Mouse (Mus musculus) liver, embryonic 16.5 days (tissue): ENCODE results near the gene Det1. TPM values are rescaled to one million over a fixed set of nuclear protein-coding genes. Genes with fewer than 3 reads are reported as not detected.
A peak's percentile ranks its signal among the peaks of the same experiment; 100 is the strongest.

Source experiments
- ATAC-seq: fragments of 200-750 bp; cut with Nextera tagmentation; 2 replicates; pipeline ENCODE4 v1.8.0; 2017; ENCODE audit warnings: low read depth, mild to moderate bottlenecking, moderate number of reproducible peaks, moderate library complexity
- H3K27ac ChIP-seq: fragments of 300-500 bp; sonication (generic); 2 replicates; pipeline ENCODE4 v1.5.1; 2014; ENCODE audit warnings: mild to moderate bottlenecking, low read length
- H3K27me3 ChIP-seq: fragments of 300-500 bp; sonication (generic); 2 replicates; pipeline ENCODE4 v1.6.1; 2014; ENCODE audit warnings: low read depth, low read length, mixed read lengths; ENCODE audit not compliant: control insufficient read depth, insufficient read depth
- H3K36me3 ChIP-seq: fragments of 300-500 bp; sonication (generic); 2 replicates; pipeline ENCODE4 v1.6.1; 2014; ENCODE audit warnings: mild to moderate bottlenecking; ENCODE audit not compliant: control insufficient read depth, insufficient read depth
- H3K4me1 ChIP-seq: fragments of 300-500 bp; sonication (generic); 2 replicates; pipeline ENCODE4 v1.6.1; 2014; ENCODE audit warnings: low read depth, low read length, mixed read lengths; ENCODE audit not compliant: control insufficient read depth
- H3K4me2 ChIP-seq: fragments of 300-500 bp; sonication (generic); 2 replicates; pipeline ENCODE4 v1.6.1; 2014; ENCODE audit warnings: low read depth, low read length, mixed read lengths
- H3K4me3 ChIP-seq: fragments of 300-500 bp; sonication (generic); 2 replicates; pipeline ENCODE4 v1.5.1; 2014; ENCODE audit warnings: low read depth, mild to moderate bottlenecking, low read length
- H3K9ac ChIP-seq: fragments of 300-500 bp; sonication (generic); 2 replicates; pipeline ENCODE4 v1.6.1; 2014; ENCODE audit warnings: low read depth, low read length
- H3K9me3 ChIP-seq: fragments of 300-500 bp; sonication (generic); replicated peaks from 2 replicates; pipeline ENCODE4 v1.6.1; 2016; ENCODE audit warnings: low read length; ENCODE audit not compliant: control insufficient read depth
- WGBS: fragments of 180-500 bp; shearing (Covaris S2); extraction: QIAGEN DNeasy Blood & Tissue Kit; methylation state at CpG from one replicate; pipeline ENCODE4 v1.1.7; 2014; ENCODE audit not compliant: insufficient replicate concordance; 5-methylcytosine and 5-hydroxymethylcytosine counted together
- polyA plus RNA-seq: library from polyadenylated mRNA; unstranded; fragments of >200 nt; fragmentation: Nextera tagmentation; extraction: Ambion mirVana; gene quantifications from 2 replicates; pipeline ENCODE4 v1.2.1, GENCODE M21; 2015

Det1 gene
- polyA plus RNA-seq = 5.8 and 6.6 TPM in 2 replicates

DNA sequence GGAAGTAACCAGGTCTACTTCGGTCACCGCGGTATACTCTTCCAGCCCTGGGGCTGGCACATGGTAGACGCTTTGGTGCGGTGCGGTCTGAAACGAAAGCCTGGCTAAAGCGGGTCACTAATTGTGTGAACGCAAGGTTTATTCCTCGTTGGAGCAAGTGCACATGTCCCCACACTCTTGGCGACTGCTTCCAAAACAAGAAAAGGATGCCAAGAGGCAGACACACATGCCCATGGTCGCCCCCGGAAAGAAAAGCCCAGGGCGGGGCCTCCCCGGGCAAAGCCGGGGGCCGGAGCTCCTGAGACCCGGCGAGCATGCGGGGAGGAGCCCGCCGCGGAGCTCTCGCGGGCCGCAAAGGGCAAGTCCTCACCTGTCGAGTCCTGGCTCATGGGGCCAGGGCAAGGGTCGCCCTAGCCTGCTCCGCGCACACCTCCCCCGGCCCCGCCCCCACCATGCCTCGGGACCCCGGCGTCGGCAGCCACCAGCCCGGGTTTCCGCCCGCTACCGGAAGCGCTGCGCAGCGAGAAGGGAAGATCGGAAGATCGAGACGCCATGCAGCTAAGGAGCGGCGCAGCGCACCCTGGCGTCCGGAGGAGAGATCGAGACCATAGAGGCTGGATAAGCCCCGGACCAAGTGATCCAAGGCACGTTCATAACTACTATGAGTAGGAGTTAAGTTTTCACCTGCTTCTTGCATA is at the start of gene Det1:
Gene Det1, minus strand, starts transcription at position 527 of the 698 bp plus-strand sequence.
- Histone ChIP-seq H3K36me3 (peaks cover 12% of the 10 kb centered on the region), H3K27ac (peak within 1 kb of the TSS; percentile 70), H3K4me2 (peak within 1 kb of the TSS; percentile 82), H3K4me1 (peaks cover 8% of the 10 kb centered on the region), H3K27me3 (no peaks in the 10 kb centered on the region), H3K9me3 (no peaks in the 10 kb centered on the region), H3K9ac (peak within 1 kb of the TSS; percentile 89), H3K4me3 (peak within 1 kb of the TSS; percentile 84)
- WGBS = under 1% methylated on average over 54 of the region's 54 CpGs
- ATAC-seq = peak; percentile 88

DNA sequence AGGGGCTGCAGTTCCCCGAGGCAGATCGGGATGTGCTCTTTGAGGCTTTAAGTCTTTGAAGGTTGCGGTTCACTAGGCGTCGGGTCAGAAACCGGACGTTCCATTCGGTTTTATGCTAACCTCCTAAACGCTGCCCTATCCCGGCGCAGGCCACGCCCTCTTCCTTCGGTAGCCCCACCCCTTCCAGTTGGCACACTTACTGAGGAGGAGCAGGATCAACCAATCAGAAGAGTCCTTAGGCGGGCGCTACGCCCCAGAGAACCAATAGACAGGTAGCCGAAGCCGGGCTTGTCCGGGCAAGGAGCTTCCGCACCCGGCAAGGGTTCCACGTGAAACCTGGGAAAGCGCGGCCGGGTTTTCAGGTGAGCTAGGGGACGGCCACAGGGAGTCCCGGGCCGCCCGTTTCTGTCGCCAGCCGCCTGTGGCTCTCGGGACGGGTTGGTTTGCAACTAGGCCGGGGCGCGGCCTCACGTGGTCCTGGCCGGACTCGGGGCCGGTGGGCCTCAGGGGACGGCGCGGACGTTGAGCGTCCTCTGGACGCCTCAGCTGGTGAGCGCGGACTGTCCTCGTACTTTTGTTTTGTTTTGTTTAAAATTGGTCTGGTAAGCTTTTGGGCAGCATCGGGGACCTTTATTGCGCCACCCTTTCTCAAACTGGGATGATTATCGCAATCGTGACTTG is 48.7 kb upstream of the Det1 start, which contains the start of gene Aen:
Gene Aen, plus strand, starts transcription at position 202 of the 681 bp plus-strand sequence.
- H3K27me3 ChIP-seq = no peaks in the 10 kb centered on the region
- peak within 1 kb of the TSS; percentile 73 for H3K9ac ChIP-seq
- H3K4me2 ChIP-seq = peak within 1 kb of the TSS; percentile 95
- no peaks in the 10 kb centered on the region for H3K36me3 ChIP-seq
- H3K4me3 ChIP-seq = peak within 1 kb of the TSS; percentile 82
- no peaks in the 10 kb centered on the region for H3K9me3 ChIP-seq
- ATAC-seq = peak; percentile 99
- H3K27ac ChIP-seq = no peak within 1 kb of the TSS
- peaks cover 27% of the 10 kb centered on the region for H3K4me1 ChIP-seq
- 2% methylated on average over 53 of the region's 53 CpGs for WGBS

DNA sequence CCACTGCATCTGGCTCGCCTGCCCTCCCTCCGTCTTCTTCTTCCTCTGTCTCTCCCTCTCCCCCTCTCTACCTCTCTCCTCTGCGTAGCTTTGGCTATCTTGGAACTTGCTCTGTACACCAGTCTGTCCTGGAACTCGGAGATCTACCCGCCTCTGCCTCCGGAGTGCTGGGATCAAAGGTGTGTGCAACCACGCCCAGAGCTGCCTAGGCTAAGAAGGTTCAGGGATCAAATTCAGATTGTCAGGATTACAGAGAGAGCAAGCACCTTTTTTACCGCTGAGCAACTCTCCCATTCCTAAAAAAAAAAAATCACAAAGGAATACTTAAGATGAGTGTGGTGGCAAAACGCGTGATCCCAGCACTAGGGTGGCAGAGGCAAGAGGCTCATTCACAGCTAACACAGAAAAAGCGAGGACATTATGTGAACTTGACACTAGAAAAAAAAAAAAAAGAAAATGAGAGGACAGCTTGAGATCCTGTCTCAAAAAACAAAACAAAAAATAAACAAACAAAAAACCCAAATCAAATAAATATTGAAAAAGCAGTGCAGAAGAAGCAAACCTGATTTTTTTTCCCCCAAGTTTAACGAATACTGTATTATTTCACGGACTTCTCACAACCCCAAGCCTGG is 48.1 kb upstream of the Det1 start:
- Histone ChIP-seq H3K27me3 (peaks cover 1% of the 10 kb centered on the region), H3K27ac (no peak overlapping the region), H3K9me3 (no peaks in the 10 kb centered on the region), H3K4me3 (peak overlapping the region; percentile 82), H3K36me3 (no peaks in the 10 kb centered on the region), H3K9ac (peak overlapping the region; percentile 55), H3K4me1 (peaks cover 27% of the 10 kb centered on the region), H3K4me2 (peak overlapping the region; percentile 95)
- WGBS = 21% methylated on average over 13 of the region's 13 CpGs
- no peak for ATAC-seq

DNA sequence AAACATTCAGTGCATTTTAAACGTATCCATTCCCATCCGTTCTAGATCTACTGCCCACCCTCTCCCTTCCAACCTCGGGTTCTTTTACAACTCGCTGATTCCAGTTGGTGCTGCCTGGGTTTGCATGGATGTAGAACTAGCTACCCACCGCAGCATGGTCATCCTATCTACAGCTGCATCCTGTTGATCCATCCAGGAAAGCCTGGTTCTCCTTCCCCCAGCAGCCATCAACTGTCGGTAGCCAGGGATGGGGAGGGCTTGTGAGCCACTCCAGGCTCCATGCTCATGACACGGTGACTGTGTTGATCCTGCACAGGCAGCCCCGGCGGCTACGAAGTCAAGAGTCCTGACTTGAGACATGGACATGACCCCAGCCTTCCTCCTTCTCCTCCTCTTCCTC is 46.9 kb upstream of the Det1 start:
- H3K4me2 ChIP-seq = no peak overlapping the region
- H3K36me3 ChIP-seq = no peaks in the 10 kb centered on the region
- peaks cover 27% of the 10 kb centered on the region for H3K4me1 ChIP-seq
- peaks cover 4% of the 10 kb centered on the region for H3K27me3 ChIP-seq
- no peaks in the 10 kb centered on the region for H3K9me3 ChIP-seq
- no peak overlapping the region for H3K9ac ChIP-seq
- H3K4me3 ChIP-seq = no peak overlapping the region
- 73% methylated on average over 10 of the region's 10 CpGs for WGBS
- ATAC-seq = no peak
- no peak overlapping the region for H3K27ac ChIP-seq

DNA sequence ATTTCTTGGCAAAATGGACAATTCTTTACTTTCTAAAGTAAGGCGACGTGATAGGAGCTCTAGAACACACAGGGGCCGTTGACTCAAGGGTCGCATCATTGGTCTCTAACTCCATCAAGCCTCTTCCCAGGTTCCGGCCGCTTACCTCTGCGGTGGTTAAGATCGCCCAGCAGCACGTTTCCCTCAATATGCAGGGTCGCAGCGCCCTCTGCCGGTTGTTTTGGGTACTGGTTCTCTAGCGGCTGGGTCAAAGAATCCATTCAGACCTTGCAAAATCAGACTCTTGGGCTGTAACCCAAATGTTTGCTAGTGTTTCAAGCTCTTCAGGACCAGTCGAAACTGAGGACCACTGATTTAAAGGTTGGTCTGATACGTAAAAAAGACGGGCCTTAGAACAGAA is 43.6 kb upstream of the Det1 start:
- H3K9me3 ChIP-seq = no peaks in the 10 kb centered on the region
- peaks cover 16% of the 10 kb centered on the region for H3K27me3 ChIP-seq
- H3K27ac ChIP-seq = no peak overlapping the region
- no peak overlapping the region for H3K4me3 ChIP-seq
- 0 out of 2 replicates have a peak, but pooled peaks have one; percentile 1 for ATAC-seq
- no peak overlapping the region for H3K4me2 ChIP-seq
- peaks cover 5% of the 10 kb centered on the region for H3K4me1 ChIP-seq
- H3K9ac ChIP-seq = no peak overlapping the region
- 2% methylated on average over 16 of the region's 16 CpGs for WGBS
- no peaks in the 10 kb centered on the region for H3K36me3 ChIP-seq

DNA sequence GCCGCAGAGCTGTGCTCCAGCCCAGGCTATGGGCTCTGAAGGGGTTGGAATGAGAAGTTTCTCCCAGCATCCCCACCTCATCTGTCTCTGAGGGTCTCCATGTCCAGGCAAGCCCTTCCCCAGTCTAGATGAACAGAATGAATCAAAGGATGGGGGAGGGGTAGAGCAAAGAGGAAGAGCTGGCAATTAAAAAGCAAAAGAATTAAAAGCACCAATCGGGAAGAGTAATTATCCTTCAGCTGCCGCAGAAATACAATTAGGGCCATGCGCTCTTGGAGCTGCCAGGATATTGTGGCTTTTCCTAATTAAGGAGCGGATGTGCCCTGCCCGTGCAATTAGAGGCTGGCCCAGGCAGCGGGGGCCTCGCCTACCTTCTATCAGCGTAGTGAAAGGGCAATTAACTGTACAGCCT is 40.4 kb upstream of the Det1 start:
- no peak overlapping the region for H3K4me2 ChIP-seq
- no peaks in the 10 kb centered on the region for H3K4me1 ChIP-seq
- no peaks in the 10 kb centered on the region for H3K36me3 ChIP-seq
- 61% methylated on average over 9 of the region's 9 CpGs for WGBS
- no peak for ATAC-seq
- H3K27me3 ChIP-seq = peaks cover 42% of the 10 kb centered on the region
- no peak overlapping the region for H3K9ac ChIP-seq
- no peaks in the 10 kb centered on the region for H3K9me3 ChIP-seq
- no peak overlapping the region for H3K4me3 ChIP-seq
- no peak overlapping the region for H3K27ac ChIP-seq

DNA sequence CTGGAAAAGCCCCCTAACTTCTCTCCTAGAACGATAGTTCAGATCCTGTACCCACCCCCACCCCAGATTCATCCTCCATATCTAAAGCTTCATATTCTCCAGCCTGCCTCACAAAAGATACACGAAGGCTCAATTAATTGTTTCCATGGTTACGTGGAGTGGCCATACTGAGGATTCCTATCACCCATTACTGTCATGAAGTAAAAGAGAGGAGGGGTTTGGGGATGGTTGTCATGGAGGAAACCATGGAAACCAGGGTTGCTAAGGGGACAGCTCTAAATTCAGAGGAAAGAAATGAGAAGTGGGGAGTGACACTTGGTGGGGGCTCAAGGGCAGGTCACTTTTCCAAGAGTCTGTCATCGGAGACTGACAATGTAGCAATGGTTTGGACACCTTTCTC is 39.4 kb upstream of the Det1 start:
- no peak for ATAC-seq
- Histone ChIP-seq H3K9me3 (no peaks in the 10 kb centered on the region), H3K9ac (no peak overlapping the region), H3K4me3 (no peak overlapping the region), H3K4me1 (no peaks in the 10 kb centered on the region), H3K27me3 (peaks cover 50% of the 10 kb centered on the region), H3K27ac (no peak overlapping the region), H3K36me3 (no peaks in the 10 kb centered on the region), H3K4me2 (no peak overlapping the region)
- WGBS = 59% methylated on average over 4 of the region's 4 CpGs

DNA sequence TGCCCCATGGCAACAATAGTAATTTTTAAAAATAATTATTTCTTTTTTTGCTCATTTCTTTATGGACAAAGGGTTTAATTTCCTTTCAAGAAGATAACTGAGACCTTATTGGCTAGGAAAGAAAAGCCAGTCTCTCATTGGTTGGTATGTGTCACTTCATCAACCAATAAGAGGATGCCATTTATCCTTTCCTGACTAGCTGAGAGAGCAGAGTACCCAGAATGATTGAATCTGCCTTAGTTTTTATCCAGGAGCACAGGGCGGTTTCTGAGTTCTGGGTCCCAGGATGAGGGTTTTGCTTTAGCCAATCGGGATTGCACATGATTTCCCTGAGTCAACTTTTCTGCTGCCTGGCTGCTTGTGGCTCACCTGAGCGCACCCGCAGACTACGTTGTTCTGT is 38.3 kb upstream of the Det1 start:
- WGBS = 72% methylated on average over 5 of the region's 5 CpGs
- H3K9ac ChIP-seq = no peak overlapping the region
- H3K4me2 ChIP-seq = no peak overlapping the region
- no peak for ATAC-seq
- H3K27ac ChIP-seq = no peak overlapping the region
- no peaks in the 10 kb centered on the region for H3K4me1 ChIP-seq
- no peak overlapping the region for H3K4me3 ChIP-seq
- peaks cover 59% of the 10 kb centered on the region for H3K27me3 ChIP-seq
- no peaks in the 10 kb centered on the region for H3K36me3 ChIP-seq
- H3K9me3 ChIP-seq = no peaks in the 10 kb centered on the region

DNA sequence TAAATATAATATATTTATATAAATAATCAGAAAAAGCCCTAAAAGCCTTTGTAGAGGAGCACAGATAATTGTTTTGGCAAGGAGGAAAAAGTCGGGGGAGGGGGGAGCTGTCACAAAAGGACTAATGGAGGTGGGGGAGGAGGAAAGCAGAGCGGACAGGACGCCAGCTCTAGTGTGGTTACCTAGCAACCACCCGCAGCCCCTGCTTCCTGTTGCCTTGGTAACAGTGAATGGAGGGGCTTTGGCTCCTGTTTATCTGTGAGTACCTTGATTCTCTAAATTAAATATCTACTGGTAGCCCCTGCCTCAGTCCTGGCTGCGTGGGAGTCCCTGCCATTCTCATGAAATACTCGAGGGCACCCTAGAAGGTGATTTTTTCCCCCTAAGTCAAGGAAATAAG is 37.1 kb upstream of the Det1 start:
- Histone ChIP-seq H3K4me1 (no peaks in the 10 kb centered on the region), H3K9ac (no peak overlapping the region), H3K36me3 (no peaks in the 10 kb centered on the region), H3K4me2 (no peak overlapping the region), H3K27ac (no peak overlapping the region), H3K9me3 (no peaks in the 10 kb centered on the region), H3K27me3 (peaks cover 60% of the 10 kb centered on the region), H3K4me3 (no peak overlapping the region)
- ATAC-seq = no peak
- 7% methylated on average over 6 of the region's 6 CpGs for WGBS
